Mouse (Mus musculus) neural tube, embryonic 13.5 days (tissue): ENCODE measurements around the gene Ccdc159. TPM values are rescaled to one million over a fixed set of nuclear protein-coding genes. Genes with fewer than 3 reads are reported as not detected.
A peak's percentile ranks its signal among the peaks of the same experiment; 100 is the strongest.

Experiments
- ATAC-seq: fragments of 200-750 bp; cut with Nextera tagmentation; 2 replicates; pipeline ENCODE4 v1.8.0; 2017; ENCODE audit warnings: low read depth, mild to moderate bottlenecking, moderate TSS enrichment, moderate library complexity
- H3K27ac ChIP-seq: fragments of 300-500 bp; sonication (generic); replicated peaks from 2 replicates; pipeline ENCODE4 v1.5.1; 2015; ENCODE audit warnings: moderate library complexity, mild to moderate bottlenecking, inconsistent platforms
- H3K27me3 ChIP-seq: fragments of 300-500 bp; sonication (generic); 2 replicates; pipeline ENCODE4 v1.6.1; 2015; ENCODE audit warnings: mild to moderate bottlenecking, inconsistent platforms
- H3K36me3 ChIP-seq: fragments of 300-500 bp; sonication (generic); 2 replicates; pipeline ENCODE4 v1.6.1; 2015; ENCODE audit warnings: mild to moderate bottlenecking, inconsistent platforms
- H3K4me1 ChIP-seq: fragments of 300-500 bp; sonication (generic); replicated peaks from 2 replicates; pipeline ENCODE4 v1.6.1; 2015; ENCODE audit warnings: inconsistent platforms
- H3K4me2 ChIP-seq: fragments of 300-500 bp; sonication (generic); 2 replicates; pipeline ENCODE4 v1.6.1; 2015; ENCODE audit warnings: inconsistent platforms, mild to moderate bottlenecking, moderate library complexity
- H3K4me3 ChIP-seq: fragments of 300-500 bp; sonication (generic); 2 replicates; pipeline ENCODE4 v1.5.1; 2015; ENCODE audit warnings: mild to moderate bottlenecking, inconsistent platforms
- H3K9ac ChIP-seq: fragments of 300-500 bp; sonication (generic); 2 replicates; pipeline ENCODE4 v1.6.1; 2015; ENCODE audit warnings: moderate library complexity, mild to moderate bottlenecking, inconsistent platforms
- H3K9me3 ChIP-seq: fragments of 300-500 bp; sonication (generic); 2 replicates; pipeline ENCODE4 v1.6.1; 2016; ENCODE audit warnings: inconsistent platforms
- WGBS: fragments of 180-500 bp; shearing (Covaris S2); methylation state at CpG from one replicate; pipeline ENCODE4 v1.1.7; 2015; 5-methylcytosine and 5-hydroxymethylcytosine counted together
- polyA plus RNA-seq: library from polyadenylated mRNA; unstranded; fragments of >200 nt; fragmentation: Nextera tagmentation; extraction: Ambion mirVana; gene quantifications from 2 replicates; pipeline ENCODE4 v1.2.1, GENCODE M21; 2015

The Ccdc159 gene
- polyA plus RNA-seq, result 7.6 and 8.3 TPM in 2 replicates

DNA sequence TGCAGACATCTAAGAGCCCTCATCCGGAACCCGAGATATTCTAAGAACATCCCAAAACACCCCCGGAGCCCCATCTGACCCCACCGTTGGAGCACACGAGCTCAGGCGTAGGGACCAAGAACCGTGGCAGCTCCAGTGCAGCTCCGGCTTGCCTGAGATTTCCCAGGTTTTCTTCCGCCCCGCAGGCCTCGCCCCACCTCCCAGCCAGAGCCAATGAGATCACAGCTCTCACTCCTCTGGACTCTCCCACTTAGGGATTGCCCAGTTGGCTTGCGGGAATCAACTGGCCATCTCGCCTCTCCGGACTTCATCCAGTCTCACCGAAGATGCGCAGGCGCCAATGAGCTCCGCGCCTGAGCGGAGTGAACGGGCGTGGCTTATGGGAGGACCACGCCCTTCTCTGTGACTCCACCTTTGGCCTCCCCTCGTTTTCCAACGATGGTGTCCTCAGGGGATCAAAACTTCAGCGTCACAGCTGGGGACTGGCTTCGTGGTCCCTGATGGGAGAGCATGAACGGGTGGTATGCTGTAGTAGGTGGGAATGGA is at the start of gene Ccdc159, which contains the start of gene Tmem205:
Gene Ccdc159 (plus strand): TSS at position 264 of the 546 bp plus-strand sequence.
Gene Tmem205 (minus strand): TSS at position 349 of the 546 bp plus-strand sequence.
- peak within 1 kb of the TSS; percentile 67 for H3K4me2 ChIP-seq
- H3K4me3 ChIP-seq, result peak within 1 kb of the TSS; percentile 52
- under 1% methylated on average over 28 of the region's 28 CpGs for WGBS
- peak within 1 kb of the TSS; percentile 71 for H3K27ac ChIP-seq
- H3K9me3 ChIP-seq, result no peaks in the 10 kb centered on the region
- H3K4me1 ChIP-seq, result peaks cover 16% of the 10 kb centered on the region
- ATAC-seq, result peak; percentile 97
- peaks cover 7% of the 10 kb centered on the region; the same call in 1 of the 2 replicates for H3K36me3 ChIP-seq
- H3K27me3 ChIP-seq, result no peaks in the 10 kb centered on the region
- H3K9ac ChIP-seq, result peak within 1 kb of the TSS; percentile 79

DNA sequence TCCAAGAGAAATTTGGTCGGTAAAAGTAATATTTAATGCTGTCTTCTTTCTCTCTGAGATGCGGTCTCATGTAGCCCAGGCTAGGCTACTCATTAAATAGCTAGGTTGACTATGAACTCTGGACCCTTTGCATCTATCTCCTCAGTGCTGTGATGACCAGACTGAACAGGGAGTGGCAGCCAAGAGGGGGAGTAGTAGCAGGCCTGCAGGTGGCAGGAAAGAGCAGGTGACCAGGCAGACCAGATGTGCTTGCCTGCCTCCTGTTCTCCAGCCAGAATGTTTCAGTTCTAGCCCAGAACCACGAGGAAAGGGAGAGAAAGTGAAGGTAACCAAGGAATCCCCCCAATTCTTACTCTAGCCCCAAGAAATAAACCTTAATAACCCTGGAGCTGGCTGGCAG is 38.0 kb upstream of the Ccdc159 start:
- Histone ChIP-seq H3K4me2 (no peak overlapping the region), H3K27me3 (no peaks in the 10 kb centered on the region; the same call in 1 of the 2 replicates), H3K27ac (no peak overlapping the region), H3K9ac (no peak overlapping the region), H3K9me3 (no peaks in the 10 kb centered on the region), H3K4me3 (no peak overlapping the region), H3K36me3 (no peaks in the 10 kb centered on the region), H3K4me1 (no peaks in the 10 kb centered on the region)
- no peak for ATAC-seq
- WGBS, result 59% methylated on average over 3 of the region's 3 CpGs

DNA sequence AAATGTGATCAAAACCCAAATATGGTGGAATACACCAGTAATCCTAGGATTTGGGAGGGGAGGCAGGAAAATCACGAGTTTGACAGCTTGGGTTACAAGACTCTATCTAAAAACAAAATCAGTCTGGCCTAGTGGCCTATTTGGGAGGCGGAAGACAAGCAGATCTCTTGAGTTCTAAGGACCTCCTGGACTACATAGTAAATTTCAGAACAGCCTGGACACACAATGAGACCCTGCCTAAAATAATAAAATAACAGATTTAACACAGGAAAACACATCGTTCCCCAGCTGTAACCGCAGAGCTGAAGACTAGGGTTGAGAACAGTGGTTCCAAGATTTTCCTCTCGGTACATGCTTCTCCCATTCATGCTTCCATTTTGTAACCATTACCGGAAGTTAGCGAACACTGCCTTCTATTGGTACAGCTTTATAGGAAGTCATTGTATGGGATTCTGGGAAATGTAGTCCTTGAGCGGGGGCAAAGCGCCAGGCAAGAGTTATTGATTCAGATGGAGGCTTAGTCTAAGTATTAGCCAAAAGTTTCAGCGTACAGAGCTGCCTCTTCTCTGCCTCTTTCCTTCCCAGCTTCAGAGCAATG is 25.9 kb upstream of the Ccdc159 start:
- WGBS, result 14% methylated on average over 10 of the region's 10 CpGs
- H3K4me1 ChIP-seq, result peaks cover 7% of the 10 kb centered on the region
- H3K9me3 ChIP-seq, result 0 out of 2 replicates have a peak, but pooled peaks cover 3% of the 10 kb centered on the region
- peaks cover 33% of the 10 kb centered on the region for H3K27me3 ChIP-seq
- peak overlapping the region; percentile 38 for H3K4me3 ChIP-seq
- H3K9ac ChIP-seq, result peak overlapping the region; percentile 41
- ATAC-seq, result peak; percentile 86
- H3K36me3 ChIP-seq, result no peaks in the 10 kb centered on the region
- H3K27ac ChIP-seq, result peak overlapping the region; percentile 25; the same call in 1 of the 2 replicates
- peak overlapping the region; percentile 56 for H3K4me2 ChIP-seq

DNA sequence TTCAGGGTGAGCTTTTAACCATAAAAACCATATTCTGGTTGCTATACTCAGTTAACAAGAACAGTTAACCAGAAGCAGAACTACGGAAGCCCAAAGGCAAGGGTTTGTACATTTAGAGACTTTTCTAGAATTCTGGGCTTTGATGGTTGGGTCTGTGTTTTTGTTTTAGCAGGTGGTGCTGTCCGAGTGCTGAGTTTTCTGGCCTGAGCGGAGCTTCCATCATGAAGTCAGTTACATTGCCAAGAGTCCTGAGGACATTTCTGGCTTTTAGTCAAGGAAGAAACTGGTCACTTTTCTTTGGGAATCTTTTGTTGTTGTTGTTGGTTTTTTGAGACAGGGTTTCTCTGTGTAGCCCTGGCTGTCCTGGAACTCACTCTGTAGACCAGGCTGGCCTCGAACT is 23.2 kb upstream of the Ccdc159 start:
- 90% methylated on average over 4 of the region's 4 CpGs for WGBS
- H3K4me1 ChIP-seq, result peaks cover 7% of the 10 kb centered on the region
- H3K9me3 ChIP-seq, result 0 out of 2 replicates have a peak, but pooled peaks cover 3% of the 10 kb centered on the region
- no peak overlapping the region for H3K27ac ChIP-seq
- peaks cover 17% of the 10 kb centered on the region for H3K27me3 ChIP-seq
- H3K4me2 ChIP-seq, result no peak overlapping the region
- H3K36me3 ChIP-seq, result no peaks in the 10 kb centered on the region
- H3K9ac ChIP-seq, result no peak overlapping the region
- ATAC-seq, result no peak
- H3K4me3 ChIP-seq, result no peak overlapping the region

DNA sequence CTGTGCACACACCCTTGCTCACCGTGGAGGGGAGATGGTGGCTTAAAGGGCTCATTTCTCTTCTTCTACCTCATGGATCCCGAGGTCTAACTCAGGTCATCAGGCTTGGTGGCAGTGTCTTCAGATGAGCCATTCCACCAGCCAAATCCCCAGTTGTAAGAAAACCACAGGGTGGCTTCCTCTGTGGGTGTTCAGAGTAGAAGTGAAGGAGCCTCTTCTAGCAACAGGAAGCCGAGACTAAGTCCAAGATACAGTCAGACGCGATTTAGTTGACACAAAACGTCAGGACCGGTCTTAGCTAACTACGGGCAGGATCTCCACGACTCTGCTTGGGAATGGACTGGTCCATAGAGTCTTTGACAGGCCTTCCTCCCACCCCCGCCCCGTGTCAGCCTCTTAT is 19.1 kb upstream of the Ccdc159 start:
- Histone ChIP-seq H3K4me1 (no peaks in the 10 kb centered on the region), H3K9me3 (0 out of 2 replicates have a peak, but pooled peaks cover 3% of the 10 kb centered on the region), H3K36me3 (peaks cover 15% of the 10 kb centered on the region; the same call in 1 of the 2 replicates), H3K27ac (no peak overlapping the region), H3K4me3 (no peak overlapping the region), H3K27me3 (peaks cover 3% of the 10 kb centered on the region), H3K4me2 (no peak overlapping the region), H3K9ac (no peak overlapping the region)
- ATAC-seq, result no peak
- WGBS, result 85% methylated on average over 11 of the region's 11 CpGs

DNA sequence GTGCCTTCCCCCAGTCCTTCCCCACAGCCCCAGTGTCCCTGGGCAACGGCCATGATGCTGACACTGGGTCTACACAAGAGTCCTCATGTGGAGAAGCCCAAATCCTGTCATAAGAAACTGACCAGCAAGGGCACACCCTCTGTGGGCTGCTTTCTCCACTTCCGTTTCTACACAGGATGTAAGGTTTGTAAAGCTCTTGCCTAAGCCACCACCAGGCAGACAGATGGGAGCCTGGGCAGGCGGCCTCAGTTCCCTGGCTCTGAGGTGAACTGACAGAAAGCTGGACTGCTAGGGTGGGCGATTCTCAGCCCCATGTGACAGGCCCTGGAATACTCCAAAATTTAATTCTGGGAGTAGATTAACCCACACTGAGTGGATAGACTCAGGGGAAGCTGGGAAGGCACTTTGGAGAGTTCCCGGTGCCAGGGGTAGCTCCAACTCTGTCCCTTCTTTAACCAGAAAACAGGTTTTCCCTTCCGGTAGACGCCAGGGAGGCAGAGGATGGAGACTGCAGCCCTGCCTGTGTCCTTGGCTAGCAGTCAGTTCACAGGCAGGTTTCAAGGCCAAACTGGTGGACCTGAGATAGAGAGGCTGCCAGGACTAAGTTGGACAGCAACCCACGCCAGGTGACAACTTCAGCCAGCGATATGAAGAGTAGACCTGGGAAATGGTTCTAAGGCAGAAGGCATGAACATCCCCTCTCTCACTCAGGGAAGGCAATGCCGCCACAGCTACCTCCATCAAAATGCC is 17.6 kb upstream of the Ccdc159 start:
- H3K4me2 ChIP-seq, result no peak overlapping the region
- peaks cover 17% of the 10 kb centered on the region; the same call in 1 of the 2 replicates for H3K36me3 ChIP-seq
- no peak overlapping the region for H3K27ac ChIP-seq
- 83% methylated on average over 10 of the region's 10 CpGs for whole genome bisulfite sequencing
- no peak overlapping the region for H3K9ac ChIP-seq
- 0 out of 2 replicates have a peak, but pooled peaks cover 3% of the 10 kb centered on the region for H3K9me3 ChIP-seq
- no peak overlapping the region for H3K4me3 ChIP-seq
- H3K4me1 ChIP-seq, result no peaks in the 10 kb centered on the region
- ATAC-seq, result no peak
- H3K27me3 ChIP-seq, result peaks cover under 1% of the 10 kb centered on the region; the same call in 1 of the 2 replicates

DNA sequence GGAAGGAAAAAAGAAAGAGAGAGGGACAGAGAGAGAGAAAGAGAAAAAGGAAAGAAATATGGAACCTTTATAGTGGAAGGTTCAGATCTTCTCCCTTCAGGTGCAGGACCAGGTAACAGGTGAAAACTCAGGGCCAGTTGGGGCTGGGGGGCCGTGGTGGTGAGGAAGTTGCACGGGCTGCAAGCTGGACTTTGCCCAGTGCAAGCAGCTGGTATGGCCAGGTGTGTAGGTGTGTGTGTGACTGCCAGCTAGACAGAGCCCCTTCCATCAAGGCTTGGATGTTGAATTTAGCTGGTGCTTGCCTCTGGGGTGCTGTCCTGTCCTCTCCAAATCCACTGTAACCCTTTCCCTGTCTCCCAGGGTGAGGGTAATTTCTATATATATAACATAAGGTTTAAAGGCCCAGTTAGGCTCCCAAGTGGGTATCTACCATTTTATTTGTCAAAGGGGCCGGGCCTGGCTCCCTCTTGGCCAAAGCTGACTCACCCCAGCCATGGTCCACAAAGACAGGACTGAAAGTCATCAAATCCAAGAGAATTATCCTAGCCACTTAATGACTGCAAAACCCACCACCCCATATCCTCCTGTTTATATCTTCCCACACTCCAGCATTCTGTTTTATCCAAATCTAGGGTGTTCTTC is 10.3 kb upstream of the Ccdc159 start:
- Histone ChIP-seq H3K27ac (peak overlapping the region; percentile 71; the same call in 1 of the 2 replicates), H3K4me3 (peak overlapping the region; percentile 64), H3K9ac (peak overlapping the region; percentile 82), H3K4me2 (peak overlapping the region; percentile 89), H3K27me3 (peaks cover 25% of the 10 kb centered on the region), H3K9me3 (no peaks in the 10 kb centered on the region), H3K36me3 (0 out of 2 replicates have a peak, but pooled peaks cover 9% of the 10 kb centered on the region), H3K4me1 (peaks cover 14% of the 10 kb centered on the region)
- no peak for ATAC-seq
- WGBS, result 64% methylated on average over 3 of the region's 3 CpGs

DNA sequence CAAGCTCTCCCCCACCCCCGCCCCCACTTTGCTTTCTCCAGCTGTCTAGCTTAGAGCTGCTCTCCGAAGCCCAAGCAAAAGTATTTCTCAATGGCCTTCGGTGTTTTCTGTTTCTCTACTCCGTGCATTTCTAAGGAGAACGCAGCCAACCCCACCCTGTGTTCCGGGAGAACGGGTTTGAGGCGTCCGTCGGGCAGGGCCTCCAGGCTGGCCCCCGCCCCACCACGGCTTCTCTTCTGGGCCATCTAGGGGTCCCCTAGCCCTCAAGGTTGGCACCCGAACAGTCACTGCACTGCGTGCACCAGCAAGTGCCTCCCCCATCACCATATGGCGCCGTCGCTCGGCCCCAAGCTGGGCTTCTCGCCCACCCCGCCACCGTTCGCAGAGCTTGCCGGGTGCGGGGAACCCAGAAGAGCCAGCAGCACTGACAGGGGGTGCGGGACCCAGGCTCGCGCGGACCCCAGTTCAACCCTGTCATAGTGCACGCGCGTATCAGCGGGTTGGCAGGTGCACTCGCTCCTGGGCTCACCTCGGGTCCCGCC is 9.7 kb upstream of the Ccdc159 start:
- Histone ChIP-seq H3K4me2 (peak overlapping the region; percentile 89), H3K9ac (peak overlapping the region; percentile 82), H3K27ac (peak overlapping the region; percentile 71), H3K4me1 (peaks cover 14% of the 10 kb centered on the region), H3K27me3 (peaks cover 25% of the 10 kb centered on the region), H3K9me3 (no peaks in the 10 kb centered on the region), H3K4me3 (peak overlapping the region; percentile 64), H3K36me3 (0 out of 2 replicates have a peak, but pooled peaks cover 9% of the 10 kb centered on the region)
- 1% methylated on average over 35 of the region's 35 CpGs for WGBS
- peak; percentile 80 for ATAC-seq

DNA sequence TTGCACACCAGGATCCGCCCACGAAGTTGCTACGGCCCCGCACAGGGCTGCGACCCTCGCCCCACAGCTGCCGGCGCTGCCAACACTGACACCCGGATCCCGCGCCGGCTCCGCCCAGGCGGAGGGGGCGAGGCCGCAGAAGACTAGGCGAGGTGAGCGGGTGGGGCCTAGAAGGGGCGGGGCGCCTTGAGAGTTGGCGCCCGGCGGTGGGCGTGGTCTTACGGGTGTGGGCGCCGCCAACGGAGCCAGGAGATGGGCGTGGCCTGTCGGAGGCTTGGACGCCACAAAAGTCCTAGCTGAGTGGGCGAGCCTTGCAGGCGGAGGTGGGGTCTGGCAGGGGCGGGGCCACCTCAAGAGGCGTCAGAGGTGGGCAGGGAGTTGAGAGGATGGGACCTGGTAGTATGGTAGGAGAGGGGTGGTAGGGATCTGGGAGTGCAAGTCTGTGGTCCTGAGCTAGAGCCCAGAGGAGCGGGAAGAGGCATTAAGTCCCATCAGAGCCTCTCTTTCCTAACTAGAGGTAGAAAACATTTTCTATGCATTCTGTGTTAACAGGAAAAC is 9.2 kb upstream of the Ccdc159 start, which contains the start of gene Rab3d:
Gene Rab3d (minus strand): TSS at position 158 of the 558 bp plus-strand sequence.
- H3K4me1 ChIP-seq, result peaks cover 14% of the 10 kb centered on the region
- H3K4me2 ChIP-seq, result peak within 1 kb of the TSS; percentile 89
- WGBS, result under 1% methylated on average over 35 of the region's 36 CpGs
- H3K4me3 ChIP-seq, result peak within 1 kb of the TSS; percentile 64
- H3K9me3 ChIP-seq, result no peaks in the 10 kb centered on the region
- peak within 1 kb of the TSS; percentile 71 for H3K27ac ChIP-seq
- H3K36me3 ChIP-seq, result 0 out of 2 replicates have a peak, but pooled peaks cover 9% of the 10 kb centered on the region
- peak within 1 kb of the TSS; percentile 82 for H3K9ac ChIP-seq
- ATAC-seq, result peak; percentile 92
- H3K27me3 ChIP-seq, result peaks cover 25% of the 10 kb centered on the region

DNA sequence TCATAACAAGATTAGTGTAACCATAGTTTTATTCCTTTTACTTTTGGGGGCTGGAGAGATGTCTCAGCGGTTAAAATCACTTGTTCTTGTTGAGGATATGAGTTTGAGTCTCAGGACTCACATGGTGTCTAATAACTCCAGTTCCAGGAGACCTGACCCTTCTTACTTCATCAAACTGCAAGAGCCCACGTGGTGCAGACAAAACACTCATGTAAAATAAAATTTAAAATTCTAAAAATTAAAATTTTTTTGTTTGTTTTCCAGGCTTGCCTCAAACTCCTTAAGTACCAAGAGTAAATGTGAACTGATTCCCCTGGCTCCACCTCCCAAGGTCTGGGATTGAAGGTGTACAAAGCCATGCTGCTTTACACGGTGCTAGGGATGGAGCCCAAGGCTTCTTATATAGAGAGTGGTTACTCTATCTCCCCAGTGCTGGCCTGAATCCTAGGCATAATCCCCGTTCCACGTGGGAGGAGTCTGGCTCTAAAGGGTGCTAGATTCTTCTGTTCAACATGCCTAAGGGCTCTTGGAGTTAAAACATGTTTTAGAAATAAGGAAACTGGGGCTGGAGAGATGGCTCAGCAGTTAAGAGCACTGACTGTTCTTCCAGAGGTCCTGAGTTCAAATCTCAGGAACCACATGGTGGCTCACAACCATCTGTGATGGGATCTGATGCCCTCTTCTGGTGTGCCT is 8.4 kb upstream of the Ccdc159 start:
- peaks cover 14% of the 10 kb centered on the region for H3K4me1 ChIP-seq
- H3K9ac ChIP-seq, result no peak overlapping the region
- no peaks in the 10 kb centered on the region for H3K9me3 ChIP-seq
- peaks cover 25% of the 10 kb centered on the region for H3K27me3 ChIP-seq
- 0 out of 2 replicates have a peak overlapping the region, but pooled peaks have one; percentile 33 for H3K27ac ChIP-seq
- H3K36me3 ChIP-seq, result 0 out of 2 replicates have a peak, but pooled peaks cover 9% of the 10 kb centered on the region
- 32% methylated on average over 5 of the region's 5 CpGs for WGBS
- peak overlapping the region; percentile 64 for H3K4me3 ChIP-seq
- peak overlapping the region; percentile 89 for H3K4me2 ChIP-seq
- ATAC-seq, result no peak
